Mouse (Mus musculus): ENCODE measurements around the gene Mapkap1.

GRCm38 (mm10) chr2:34599606-34600255, 193.2 kb downstream of the Mapkap1 start:
- TF ChIP-seq POLR2A (IDR thresholded peaks at IDR 0.05; ENCODE audit: low read depth, low read length) (no peak), CTCF (conservative IDR thresholded peaks at IDR 0.05; ENCODE audit: insufficient read depth, insufficient read length, low read depth, low read length) (no peak)
